8 mouse cellular contexts compared by ENCODE assay signal in the genomic region with DNA sequence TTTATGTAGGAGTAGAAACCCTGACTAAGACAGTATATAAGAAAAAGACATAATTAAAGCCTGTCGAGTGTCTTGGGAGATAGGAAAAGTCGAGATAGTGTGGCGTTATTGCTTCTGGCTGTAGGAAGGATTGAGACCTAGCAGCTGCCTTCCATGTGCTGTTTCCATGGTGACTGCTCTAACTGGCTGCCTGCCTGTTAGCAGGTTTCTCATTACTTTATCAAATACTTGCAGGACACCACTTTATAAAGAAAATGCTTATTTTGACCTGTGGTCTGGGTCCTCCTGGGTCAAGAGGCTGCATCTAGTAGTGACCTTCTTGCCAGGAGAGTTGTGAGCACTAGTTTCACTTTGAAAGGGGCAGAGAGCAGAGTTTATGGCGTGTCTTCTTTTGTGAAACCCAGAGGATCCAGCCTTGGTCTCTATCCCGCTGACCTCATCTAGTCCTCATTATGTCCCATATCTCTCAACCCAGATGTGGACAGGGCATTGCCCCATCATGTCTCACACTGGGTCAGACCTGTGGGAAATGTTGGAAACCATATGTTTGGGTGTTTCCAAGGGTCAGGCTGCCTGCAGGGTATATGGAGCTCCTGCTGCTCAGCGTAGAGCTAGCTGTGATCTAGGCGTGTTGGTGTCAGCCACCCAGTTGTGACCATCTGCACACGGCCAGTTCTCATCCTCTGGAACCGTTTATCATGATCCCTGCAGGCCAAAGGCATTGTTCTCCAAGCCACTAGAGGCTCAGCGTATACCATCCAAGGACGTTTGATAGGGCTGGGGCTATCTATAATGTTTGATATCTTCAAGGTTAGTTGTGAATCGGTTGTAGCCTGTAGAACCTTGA. TPM values are rescaled to one million over a fixed set of nuclear protein-coding genes. Genes with fewer than 3 reads are reported as not detected.
A peak's percentile ranks its signal among the peaks of the same experiment; 100 is the strongest.
DNase-seq lines count a peak whose midpoint lies in the region; ATAC-seq lines count a peak whose summit lies in the region.

No protein-coding gene starts in this region.

- no peak for DNase-seq in heart, postnatal 25 days (ENCODE audit: low spot score)
- peak; percentile 28 for DNase-seq in embryo, embryonic 10 days (ENCODE audit: low spot score)
- DNase-seq in limb, embryonic 10.5 days (ENCODE audit: low spot score), result no peak
- DNase-seq in right cerebral cortex, postnatal 10 days (ENCODE audit: low spot score in 2 of 2), result peak; percentile 68 to 81
- no peak for DNase-seq in urinary bladder, postnatal 25 days (ENCODE audit: low spot score)
- DNase-seq in cerebellum, adult 9-11 months, result no peak

- peak overlapping the region; percentile 43; the same call in 1 of the 2 replicates for H3K27ac ChIP-seq in heart, embryonic 11.5 days (ENCODE audit: low read depth, low read length)
- H3K27ac ChIP-seq in hindbrain, embryonic 13.5 days, result peak overlapping the region; percentile 71
- H3K27ac ChIP-seq in limb, embryonic 10.5 days, result peak overlapping the region; percentile 32; the same call in 1 of the 2 replicates

- intact Hi-C loops in heart, postnatal 25 days (cut with DNase I), result no loop called here

- H3K4me2 ChIP-seq in heart, embryonic 11.5 days, result no peak overlapping the region
- no peak overlapping the region for H3K4me2 ChIP-seq in hindbrain, embryonic 13.5 days

- ATAC-seq in heart, embryonic 11.5 days (replicated peaks; ENCODE audit: insufficient number of reproducible peaks, low FRiP score, low TSS enrichment), result 0 out of 2 replicates have a peak, but pooled peaks have one; percentile 31
- 0 out of 2 replicates have a peak, but pooled peaks have one; percentile 17 for ATAC-seq in hindbrain, embryonic 13.5 days (ENCODE audit: low FRiP score)

- H3K36me3 ChIP-seq in heart, embryonic 11.5 days (ENCODE audit: control insufficient read depth, insufficient read depth, low read length), result no peaks in the 10 kb centered on the region
- no peaks in the 10 kb centered on the region for H3K36me3 ChIP-seq in hindbrain, embryonic 13.5 days
- 0 out of 2 replicates have a peak, but pooled peaks cover 6% of the 10 kb centered on the region for H3K36me3 ChIP-seq in limb, embryonic 10.5 days

- H3K27me3 ChIP-seq in heart, embryonic 11.5 days (ENCODE audit: control insufficient read depth, insufficient read depth, low read length), result no peaks in the 10 kb centered on the region
- H3K27me3 ChIP-seq in hindbrain, embryonic 13.5 days, result no peaks in the 10 kb centered on the region
- H3K27me3 ChIP-seq in limb, embryonic 10.5 days (ENCODE audit: low read depth, poor library complexity, severe bottlenecking), result no peaks in the 10 kb centered on the region

- WGBS in heart, embryonic 11.5 days (ENCODE audit: insufficient replicate concordance), result 64% methylated on average over 12 of the region's 12 CpGs
- WGBS in hindbrain, embryonic 13.5 days, result 48% methylated on average over 12 of the region's 12 CpGs
- WGBS in limb, embryonic 10.5 days, result 86% methylated on average over 12 of the region's 12 CpGs

- no peaks in the 10 kb centered on the region for H3K9me3 ChIP-seq in heart, embryonic 11.5 days (replicated peaks; ENCODE audit: control insufficient read depth, low read length)
- no peaks in the 10 kb centered on the region for H3K9me3 ChIP-seq in hindbrain, embryonic 13.5 days
- H3K9me3 ChIP-seq in limb, embryonic 10.5 days (replicated peaks), result no peaks in the 10 kb centered on the region

- no peak overlapping the region for H3K4me3 ChIP-seq in heart, embryonic 11.5 days (ENCODE audit: low read depth, low read length)
- H3K4me3 ChIP-seq in hindbrain, embryonic 13.5 days, result no peak overlapping the region
- H3K4me3 ChIP-seq in limb, embryonic 10.5 days, result no peak overlapping the region

- peaks cover 16% of the 10 kb centered on the region; the same call in 1 of the 2 replicates for H3K4me1 ChIP-seq in heart, embryonic 11.5 days (ENCODE audit: control insufficient read depth, insufficient read depth, low read length)
- peaks cover 43% of the 10 kb centered on the region for H3K4me1 ChIP-seq in hindbrain, embryonic 13.5 days (replicated peaks)
- peaks cover 15% of the 10 kb centered on the region; the same call in 1 of the 2 replicates for H3K4me1 ChIP-seq in limb, embryonic 10.5 days

- H3K9ac ChIP-seq in heart, embryonic 11.5 days (ENCODE audit: low read depth, low read length), result no peak overlapping the region
- H3K9ac ChIP-seq in hindbrain, embryonic 13.5 days, result no peak overlapping the region

RNA-seq across cellular contexts. Expression of gene Zfp750, which starts 30.1 kb away (rescaled TPM):
- polyA plus RNA-seq in heart, embryonic 11.5 days (2014; fragmentation: Nextera tagmentation; extraction: Ambion mirVana), result 0.19 TPM in 1 of 2 replicates, not detected in the other
- total RNA-seq in heart, postnatal 25 days (2021), result under 1 TPM in 1 of 2 experiments, not detected in 1; 0.08 TPM
- polyA plus RNA-seq in hindbrain, embryonic 13.5 days (2015; fragmentation: Nextera tagmentation; extraction: Ambion mirVana), result 0.44 and 0.71 TPM in 2 replicates
- polyA plus RNA-seq in limb, embryonic 10.5 days (2016; fragmentation: Nextera tagmentation; extraction: Ambion mirVana), result 0.51 and 1.4 TPM in 2 replicates

Comparison
In these comparisons a context has a peak if more than half of its experiments do, and no peak if none do; other contexts are left out.
1. DNase-seq: peak in embryo, embryonic 10 days (single experiment) and right cerebral cortex, postnatal 10 days (2 of 2); none in heart, postnatal 25 days (single experiment), limb, embryonic 10.5 days (single experiment), urinary bladder, postnatal 25 days (single experiment) and cerebellum, adult 9-11 months (single experiment).
2. Peak in every context shown above with its lines, with median percentiles within 50 percentile points of each other: H3K27ac ChIP-seq.